Comparison of ENCODE assay signal across 20 mouse cellular contexts in genomic region chr19:44358700-44359099, GRCm38 (mm10). TPM values are rescaled to one million over a fixed set of nuclear protein-coding genes. Genes with fewer than 3 reads are reported as not detected.
A peak's percentile ranks its signal among the peaks of the same experiment; 100 is the strongest.
DNase-seq lines count a peak whose midpoint lies in the region; ATAC-seq and TF ChIP-seq lines count a peak whose summit lies in the region.
"Had no signal": no experiment of that assay in that cellular context is flagged by ENCODE, and none has a peak within 500 bp of the region (broad histone marks: within the 10 kb centered on the region; RNA-seq: fewer than 3 reads in every experiment).

No protein-coding gene starts in this region.

- H3K27ac ChIP-seq in hindbrain, embryonic 10.5 days: peak overlapping the region; percentile 45; the same call in 1 of the 2 replicates
- H3K27ac ChIP-seq in hindbrain, postnatal 0 days: no peak overlapping the region
- peak overlapping the region; percentile 23; the same call in 1 of the 2 replicates for H3K27ac ChIP-seq in neural tube, embryonic 13.5 days (replicated peaks)
- H3K27ac ChIP-seq: hindbrain, embryonic 15.5 days; limb, embryonic 13.5 days; liver, embryonic 14.5 days; neural tube, embryonic 12.5 days had no signal

- no peak overlapping the region for H3K9ac ChIP-seq in hindbrain, postnatal 0 days (replicated peaks; ENCODE audit: low read length)
- no peak overlapping the region for H3K9ac ChIP-seq in neural tube, embryonic 13.5 days
- H3K9ac ChIP-seq: hindbrain, embryonic 15.5 days; limb, embryonic 13.5 days; liver, embryonic 14.5 days; neural tube, embryonic 12.5 days had no signal

- H3K4me2 ChIP-seq in hindbrain, postnatal 0 days (ENCODE audit: low read depth, low read length): no peak overlapping the region
- H3K4me2 ChIP-seq in neural tube, embryonic 13.5 days: no peak overlapping the region
- H3K4me2 ChIP-seq: hindbrain, embryonic 15.5 days; limb, embryonic 13.5 days; neural tube, embryonic 12.5 days had no signal

- no peaks in the 10 kb centered on the region for H3K36me3 ChIP-seq in hindbrain, embryonic 10.5 days
- no peaks in the 10 kb centered on the region for H3K36me3 ChIP-seq in hindbrain, postnatal 0 days (ENCODE audit: insufficient read depth, low read length)
- H3K36me3 ChIP-seq in neural tube, embryonic 13.5 days: no peaks in the 10 kb centered on the region
- H3K36me3 ChIP-seq: hindbrain, embryonic 15.5 days; limb, embryonic 13.5 days; neural tube, embryonic 12.5 days had no signal

- TF ChIP-seq CTCF in hindbrain, postnatal 0 days (IDR thresholded peaks at IDR 0.05; ENCODE audit: low read depth): no peak

- no peaks in the 10 kb centered on the region for H3K27me3 ChIP-seq in hindbrain, embryonic 10.5 days (ENCODE audit: insufficient read depth, poor library complexity, severe bottlenecking)
- H3K27me3 ChIP-seq in hindbrain, postnatal 0 days (ENCODE audit: insufficient read depth, low read length): no peaks in the 10 kb centered on the region
- H3K27me3 ChIP-seq in neural tube, embryonic 13.5 days: no peaks in the 10 kb centered on the region
- H3K27me3 ChIP-seq: CH12.LX; hindbrain, embryonic 15.5 days; limb, embryonic 13.5 days; neural tube, embryonic 12.5 days had no signal

- H3K4me3 ChIP-seq in hindbrain, embryonic 10.5 days: no peak overlapping the region
- H3K4me3 ChIP-seq in hindbrain, postnatal 0 days (ENCODE audit: low read length): no peak overlapping the region
- no peak overlapping the region for H3K4me3 ChIP-seq in neural tube, embryonic 13.5 days
- H3K4me3 ChIP-seq: hindbrain, embryonic 15.5 days; limb, embryonic 13.5 days; neural tube, embryonic 12.5 days had no signal

- no peaks in the 10 kb centered on the region for H3K9me3 ChIP-seq in hindbrain, embryonic 10.5 days
- H3K9me3 ChIP-seq in hindbrain, postnatal 0 days (ENCODE audit: low read length): no peaks in the 10 kb centered on the region
- H3K9me3 ChIP-seq in neural tube, embryonic 13.5 days: no peaks in the 10 kb centered on the region
- H3K9me3 ChIP-seq: hindbrain, embryonic 15.5 days; neural tube, embryonic 12.5 days had no signal

- peaks cover 4% of the 10 kb centered on the region; the same call in 1 of the 2 replicates for H3K4me1 ChIP-seq in hindbrain, embryonic 10.5 days (replicated peaks)
- no peaks in the 10 kb centered on the region for H3K4me1 ChIP-seq in hindbrain, postnatal 0 days (ENCODE audit: insufficient read depth, low read length)
- H3K4me1 ChIP-seq in neural tube, embryonic 13.5 days (replicated peaks): peaks cover 5% of the 10 kb centered on the region; the same call in 1 of the 2 replicates
- H3K4me1 ChIP-seq: hindbrain, embryonic 15.5 days; limb, embryonic 13.5 days; neural tube, embryonic 12.5 days had no signal

- peak; percentile 53 to 59 for DNase-seq in cerebellum, postnatal 10 days
- DNase-seq in cerebellum, adult 9-10 months: no peak
- no peak for DNase-seq in hindbrain, embryonic 10.5 days (ENCODE audit: low spot score)
- no peak for DNase-seq in hindbrain, postnatal 0 days (ENCODE audit: low spot score)
- no peak for DNase-seq in neural tube, embryonic 10.5 days (ENCODE audit: extremely low spot score, low spot score)
- DNase-seq: embryo, embryonic 11 days; gastrocnemius, postnatal 14 days; heart, adult 18-20 months; heart, postnatal 36 days; thymus, postnatal 4 days had no signal

- WGBS in hindbrain, embryonic 10.5 days: 54% methylated on average over 8 of the region's 8 CpGs
- WGBS in hindbrain, postnatal 0 days: 28% methylated on average over 8 of the region's 8 CpGs
- WGBS in neural tube, embryonic 13.5 days: 49% methylated on average over 8 of the region's 8 CpGs

- no peak for ATAC-seq in hindbrain, postnatal 0 days
- ATAC-seq in neural tube, embryonic 13.5 days (ENCODE audit: low read depth): no peak
- no peak for ATAC-seq in erythroid progenitor cell, adult 5-6 weeks (replicated peaks; ENCODE audit: low FRiP score, poor library complexity, severe bottlenecking)
- ATAC-seq: intestine, embryonic 16.5 days had no signal

RNA-seq across cellular contexts. Expression of gene Scd4, which starts 25.8 kb away (rescaled TPM):
- 0.09 TPM in 1 of 2 replicates, not detected in the other for polyA plus RNA-seq in hindbrain, embryonic 10.5 days (2016; fragmentation: Nextera tagmentation; extraction: Ambion mirVana)
- total RNA-seq in hindbrain, postnatal 0 days (2014; rRNA removed): 0.84 and 1.5 TPM in 2 replicates
- 0.09 and 0.16 TPM in 2 replicates for polyA plus RNA-seq in hindbrain, postnatal 0 days (2015; fragmentation: Nextera tagmentation; extraction: Ambion mirVana)
- polyA plus RNA-seq in neural tube, embryonic 13.5 days (2015; fragmentation: Nextera tagmentation; extraction: Ambion mirVana): 0.06 TPM in 1 of 2 replicates, not detected in the other
- not detected in 2 replicates for total RNA-seq in erythroid progenitor cell, adult 5-6 weeks (2015; ENCODE audit: low replicate concordance)
- total RNA-seq in erythroid progenitor cell, adult 5-6 weeks (2017; ENCODE audit: low replicate concordance): 2.1 TPM in 1 of 2 replicates, not detected in the other
- total RNA-seq: CH12.LX; monocyte, adult 5-6 weeks had no signal
- polyA plus RNA-seq: forebrain, embryonic 11.5 days had no signal

RNA-seq across cellular contexts. Expression of gene Scd1, which starts 49.0 kb away (rescaled TPM):
- polyA plus RNA-seq in hindbrain, embryonic 10.5 days (2016; fragmentation: Nextera tagmentation; extraction: Ambion mirVana): 10.9 and 16.4 TPM in 2 replicates
- 57.9 and 67.3 TPM in 2 replicates for total RNA-seq in hindbrain, postnatal 0 days (2014; rRNA removed)
- polyA plus RNA-seq in hindbrain, postnatal 0 days (2015; fragmentation: Nextera tagmentation; extraction: Ambion mirVana): 11.7 and 13.2 TPM in 2 replicates
- 5.2 and 5.8 TPM in 2 replicates for polyA plus RNA-seq in neural tube, embryonic 13.5 days (2015; fragmentation: Nextera tagmentation; extraction: Ambion mirVana)
- 29.2 and 33.1 TPM in 2 replicates for total RNA-seq in erythroid progenitor cell, adult 5-6 weeks (2015; ENCODE audit: low replicate concordance)
- 9.8 and 17.3 TPM in 2 replicates for total RNA-seq in erythroid progenitor cell, adult 5-6 weeks (2017; ENCODE audit: low replicate concordance)

Comparison
In these comparisons a context has a peak if more than half of its experiments do, and no peak if none do; other contexts are left out.
1. DNase-seq: peak in cerebellum, postnatal 10 days (2 of 2); none in cerebellum, adult 9-10 months (single experiment), hindbrain, embryonic 10.5 days (single experiment), hindbrain, postnatal 0 days (single experiment) and neural tube, embryonic 10.5 days (single experiment).